Mouse (Mus musculus) c-Kit-negative CD71-positive TER-119-positive erythroid progenitor cells, embryonic 14.5 days (primary cell): ENCODE data around the gene Pllp.

ENCODE experiments used
- DNase-seq: peaks from one replicate; pipeline ENCODE4 v3.0.0-alpha.2; 2013; ENCODE audit warnings: low read depth, low spot score

The Pllp gene

GRCm38 (mm10) chr8:94654994-94655393 is 41.1 kb downstream of the Pllp start:
- DNase-seq = no peak

- no peak for DNase-seq
These were observed 43.1 kb downstream of the Pllp start for GRCm38 (mm10) chr8:94652951-94653350.

- no peak for DNase-seq
These were observed 46.6 kb downstream of the Pllp start for GRCm38 (mm10) chr8:94649496-94649895.

GRCm38 (mm10) chr8:94646165-94646564 is 49.9 kb downstream of the Pllp start:
- DNase-seq = no peak

- no peak for DNase-seq
These were observed 50.9 kb downstream of the Pllp start for GRCm38 (mm10) chr8:94645202-94645601.

- no peak for DNase-seq
These were observed 54.1 kb downstream of the Pllp start for GRCm38 (mm10) chr8:94641938-94642337.

- DNase-seq = no peak
These were observed 54.9 kb downstream of the Pllp start for GRCm38 (mm10) chr8:94641183-94641582.

GRCm38 (mm10) chr8:94634211-94634610 is 61.9 kb downstream of the Pllp start:
- DNase-seq = peak; percentile 12

- no peak for DNase-seq
These were observed 62.4 kb downstream of the Pllp start for GRCm38 (mm10) chr8:94633564-94634194.
